Mouse (Mus musculus): Measurements from ENCODE around the gene Cfap54.

GRCm38 (mm10) chr10:93075856-93076255, 5.6 kb downstream of the Cfap54 start:
- TF ChIP-seq CTCF (IDR thresholded peaks at IDR 0.05; ENCODE audit: borderline replicate concordance, insufficient read depth, low read length), result no peak
- TF ChIP-seq POLR2A (IDR thresholded peaks at IDR 0.05; ENCODE audit: low read depth, low read length), result no peak
